Mouse (Mus musculus) testis, adult 2 months (tissue): Measurements from ENCODE around the gene Numbl. TPM values are rescaled to one million over a fixed set of nuclear protein-coding genes. Genes with fewer than 3 reads are reported as not detected.
A peak's percentile ranks its signal among the peaks of the same experiment; 100 is the strongest.

Source experiments
- H3K27ac ChIP-seq: fragments of 200-500 bp; 2 replicates; pipeline ENCODE4 v1.5.1; 2012; ENCODE audit warnings: low read depth, low read length; ENCODE audit not compliant: control insufficient read depth, insufficient read depth
- H3K27me3 ChIP-seq: fragments of 200-500 bp; 2 replicates; pipeline ENCODE4 v1.6.1; 2012; ENCODE audit warnings: mild to moderate bottlenecking, low read length, moderate library complexity; ENCODE audit not compliant: control insufficient read depth, insufficient read depth
- H3K36me3 ChIP-seq: fragments of 200-500 bp; 2 replicates; pipeline ENCODE4 v1.6.1; 2012; ENCODE audit warnings: mild to moderate bottlenecking, low read length; ENCODE audit not compliant: control insufficient read depth, insufficient read depth
- H3K4me1 ChIP-seq: fragments of 200-500 bp; 2 replicates; pipeline ENCODE4 v1.6.1; 2012; ENCODE audit warnings: low read length; ENCODE audit not compliant: control insufficient read depth, insufficient read depth
- H3K4me3 ChIP-seq: fragments of 200-500 bp; 2 replicates; pipeline ENCODE4 v1.5.1; 2012; ENCODE audit warnings: low read depth, mild to moderate bottlenecking, low read length, moderate library complexity, mixed read lengths; ENCODE audit not compliant: control insufficient read depth
- CTCF ChIP-seq: fragments of 200-500 bp; IDR thresholded peaks from 2 replicates; pipeline ENCODE4 v1.5.1; 2012; ENCODE audit warnings: low read depth, mild to moderate bottlenecking, inconsistent platforms, low read length, moderate library complexity; ENCODE audit not compliant: control insufficient read depth, insufficient read depth, insufficient replicate concordance
- POLR2A ChIP-seq: fragments of 200-500 bp; IDR thresholded peaks from 2 replicates; pipeline ENCODE4 v1.6.1; 2012; ENCODE audit warnings: low read depth, mild to moderate bottlenecking, inconsistent platforms, low read length, moderate library complexity; ENCODE audit not compliant: control insufficient read depth
- polyA plus RNA-seq: library from polyadenylated mRNA; depleted of rRNA; stranded (reverse); fragments of >200 nt; gene quantifications from 2 replicates; pipeline ENCODE4 v1.2.3, GENCODE M21; 2012; rRNA removed

Numbl gene
- polyA plus RNA-seq, 1 experiment, result 5.9 TPM

DNA sequence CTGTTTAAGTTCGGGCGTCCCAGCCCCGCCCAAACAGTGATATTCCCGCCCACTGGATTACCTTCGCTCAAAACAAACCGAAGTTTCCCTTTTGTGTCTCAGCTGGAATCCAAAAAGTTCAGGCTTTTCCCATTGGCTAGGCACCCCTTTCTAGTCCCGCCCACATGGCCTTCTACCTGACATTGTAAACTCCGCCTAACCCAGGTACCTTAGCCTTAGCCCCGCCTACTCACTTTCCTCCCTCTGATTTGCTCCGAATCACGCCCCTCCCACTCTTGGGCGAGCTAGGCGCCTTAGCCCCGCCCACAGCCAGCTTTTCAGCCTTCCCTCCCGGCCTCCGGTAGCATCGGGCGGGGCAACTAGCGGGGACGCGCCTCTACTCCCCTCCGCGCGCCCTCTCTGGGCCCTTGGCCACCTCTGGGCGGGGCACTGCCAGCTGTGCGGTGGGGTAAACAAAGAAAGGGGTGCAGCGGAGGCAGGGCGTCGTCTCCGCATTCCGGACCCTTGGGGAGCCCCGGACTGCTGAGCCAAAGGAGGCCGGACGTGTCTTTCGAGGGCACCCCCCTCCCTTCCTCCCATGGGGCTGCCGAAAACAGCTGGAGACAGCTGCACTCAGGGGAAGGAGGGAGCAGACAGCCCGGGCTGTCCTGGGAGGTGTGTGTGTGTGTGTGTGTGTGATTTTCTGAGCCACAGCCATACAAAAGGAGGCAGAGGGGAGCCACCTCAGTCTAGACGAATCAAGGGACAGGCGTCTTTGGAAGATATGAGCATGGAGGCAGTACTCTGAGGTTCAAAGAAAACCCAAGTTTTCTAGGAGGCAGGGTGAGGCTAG is 72.7 kb downstream of the Numbl start:
- H3K36me3 ChIP-seq, result no peaks in the 10 kb centered on the region
- no peak for TF ChIP-seq CTCF
- TF ChIP-seq POLR2A, result no peak
- peaks cover 8% of the 10 kb centered on the region for H3K27me3 ChIP-seq
- H3K4me3 ChIP-seq, result peak overlapping the region; percentile 68
- H3K27ac ChIP-seq, result peak overlapping the region; percentile 77
- peaks cover 25% of the 10 kb centered on the region for H3K4me1 ChIP-seq

DNA sequence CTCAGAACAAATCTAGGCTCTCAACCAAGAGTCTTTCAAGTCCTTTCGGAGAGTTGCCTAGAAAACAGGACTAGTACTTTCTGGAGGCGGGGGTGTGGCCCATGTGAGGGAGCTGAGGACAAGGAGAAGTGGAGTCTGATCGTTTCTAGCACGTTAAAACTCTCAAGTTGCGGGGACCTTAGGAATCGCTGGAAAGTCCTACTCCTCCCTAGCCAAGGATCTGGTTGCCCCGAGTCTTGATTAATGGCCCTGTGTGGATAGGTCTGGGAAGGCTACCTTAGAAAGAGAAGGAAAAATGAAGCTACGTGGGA is 73.3 kb downstream of the Numbl start:
- H3K36me3 ChIP-seq, result no peaks in the 10 kb centered on the region
- H3K4me1 ChIP-seq, result peaks cover 25% of the 10 kb centered on the region
- peaks cover 6% of the 10 kb centered on the region for H3K27me3 ChIP-seq
- peak overlapping the region; percentile 59 for H3K27ac ChIP-seq
- H3K4me3 ChIP-seq, result no peak overlapping the region
- TF ChIP-seq CTCF (no peak), POLR2A (no peak)

Other genes with a start within 250 kb of the Numbl start
- 2.9 TPM in 2 replicates for gene Cyp2a12, start 229.4 kb upstream of the Numbl start, polyA plus RNA-seq
- 1.2 and 2.0 TPM in 2 replicates for gene Cyp2f2, start 138.5 kb upstream of the Numbl start, polyA plus RNA-seq
- 0.06 TPM in 1 of 2 replicates, not detected in the other for gene Cyp2t4, start 104.7 kb upstream of the Numbl start, polyA plus RNA-seq
- gene Egln2, start 91.6 kb upstream of the Numbl start, polyA plus RNA-seq, result 622 and 747 TPM in 2 replicates
- gene Rab4b, start 79.5 kb upstream of the Numbl start, polyA plus RNA-seq, result 64.5 and 65.1 TPM in 2 replicates
- not detected in 2 replicates for gene Gm21983, start 77.3 kb upstream of the Numbl start, polyA plus RNA-seq
- gene Mia, start 77.3 kb upstream of the Numbl start, polyA plus RNA-seq, result 6.9 and 7.8 TPM in 2 replicates
- 44.3 TPM in 2 replicates for gene BC024978, start 62.7 kb upstream of the Numbl start, polyA plus RNA-seq
- gene Snrpa, start 62.2 kb upstream of the Numbl start, polyA plus RNA-seq, result 128 and 134 TPM in 2 replicates
- gene Itpkc, start 29.8 kb upstream of the Numbl start, polyA plus RNA-seq, result 4.1 and 5.2 TPM in 2 replicates
- gene Coq8b, start 25.4 kb upstream of the Numbl start, polyA plus RNA-seq, result 32.7 and 33.7 TPM in 2 replicates
- gene Ltbp4, start 79.3 kb downstream of the Numbl start, polyA plus RNA-seq, result 23.9 and 26.1 TPM in 2 replicates
- 18.3 and 22.4 TPM in 2 replicates for gene Shkbp1, start 97.6 kb downstream of the Numbl start, polyA plus RNA-seq
- 0.35 and 0.89 TPM in 2 replicates for gene Gm20479, start 99.0 kb downstream of the Numbl start, polyA plus RNA-seq
- gene Sptbn4, start 189.3 kb downstream of the Numbl start, polyA plus RNA-seq, result 19.5 and 34.7 TPM in 2 replicates
- gene Blvrb, start 189.5 kb downstream of the Numbl start, polyA plus RNA-seq, result 7.6 and 8.5 TPM in 2 replicates
- 4.1 and 4.7 TPM in 2 replicates for gene Sertad3, start 215.3 kb downstream of the Numbl start, polyA plus RNA-seq
- gene Sertad1, start 228.5 kb downstream of the Numbl start, polyA plus RNA-seq, result 15.4 and 19.1 TPM in 2 replicates
- gene Prx, start 240.9 kb downstream of the Numbl start, polyA plus RNA-seq, result 0.33 and 0.42 TPM in 2 replicates